Mouse (Mus musculus) brain, embryonic 14.5 days (tissue): ENCODE measurements around the gene Zfp287.

Source experiments
- CTCF ChIP-seq: fragments of 200-500 bp; IDR thresholded peaks from 2 replicates; pipeline ENCODE4 v1.5.1; 2012; ENCODE audit warnings: inconsistent platforms, mild to moderate bottlenecking, moderate library complexity, borderline replicate concordance; ENCODE audit not compliant: insufficient read depth, insufficient read length; ENCODE audit errors: extremely low read depth
- POLR2A ChIP-seq: fragments of 200-500 bp; IDR thresholded peaks from 2 replicates; pipeline ENCODE4 v1.6.1; 2012; ENCODE audit warnings: mild to moderate bottlenecking, inconsistent platforms, borderline replicate concordance; ENCODE audit not compliant: poor library complexity, insufficient read depth, insufficient read length, severe bottlenecking; ENCODE audit errors: extremely low read depth

DNA sequence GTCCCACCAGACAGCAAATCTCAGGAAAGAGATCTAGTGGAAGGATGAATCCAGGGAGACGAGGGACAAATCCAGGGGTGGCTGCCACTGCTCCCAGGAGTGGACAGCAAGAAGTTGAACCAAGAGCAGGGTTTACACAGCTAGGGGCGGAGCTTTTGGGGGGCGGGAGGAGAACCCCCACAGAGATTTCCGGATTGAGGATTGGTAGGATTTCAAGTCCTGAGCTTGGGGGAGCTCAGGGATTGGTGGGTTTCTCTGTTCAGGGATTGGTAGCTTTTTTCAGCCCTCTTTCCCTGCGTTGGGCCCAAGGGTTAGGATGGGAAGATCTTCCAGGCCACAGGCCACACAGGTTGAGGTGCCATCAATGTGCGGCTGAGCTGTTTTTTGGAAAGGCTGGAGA, 26.2 kb upstream of the Zfp287 start:
- TF ChIP-seq CTCF (no peak), POLR2A (no peak)
